8 mouse cellular contexts compared by ENCODE assay signal in genomic region chr9:102403086-102404021, GRCm38 (mm10). TPM values are rescaled to one million over a fixed set of nuclear protein-coding genes. Genes with fewer than 3 reads are reported as not detected.
A peak's percentile ranks its signal among the peaks of the same experiment; 100 is the strongest.
DNase-seq lines count a peak whose midpoint lies in the region; ATAC-seq and TF ChIP-seq lines count a peak whose summit lies in the region.

No protein-coding gene starts in this region.

- WGBS in spleen, adult 2 months = 25% methylated on average over 18 of the region's 18 CpGs
- WGBS in kidney, adult 2 months = 23% methylated on average over 18 of the region's 18 CpGs
- 26% methylated on average over 18 of the region's 18 CpGs for WGBS in midbrain, embryonic 16.5 days

- no peak overlapping the region for H3K4me3 ChIP-seq in spleen, adult 2 months (ENCODE audit: extremely low read depth, insufficient read depth, insufficient read length)
- H3K4me3 ChIP-seq in kidney, adult 2 months (ENCODE audit: insufficient read depth, low read depth, low read length) = no peak overlapping the region
- no peak overlapping the region for H3K4me3 ChIP-seq in midbrain, embryonic 16.5 days (ENCODE audit: low read depth, low read length)

- no peaks in the 10 kb centered on the region for H3K27me3 ChIP-seq in spleen, adult 2 months (ENCODE audit: control insufficient read depth, insufficient read depth, low read length)
- H3K27me3 ChIP-seq in kidney, adult 2 months (replicated peaks; ENCODE audit: control insufficient read depth, insufficient read depth, low read length) = no peaks in the 10 kb centered on the region
- H3K27me3 ChIP-seq in midbrain, embryonic 16.5 days (ENCODE audit: control insufficient read depth, insufficient read depth, low read depth, low read length) = no peaks in the 10 kb centered on the region

- TF ChIP-seq CTCF in spleen, adult 2 months (IDR thresholded peaks at IDR 0.05; ENCODE audit: extremely low read depth, insufficient read depth, insufficient read length, insufficient replicate concordance) = 0 out of 2 replicates have a peak, but pooled peaks have one; percentile 7
- TF ChIP-seq CTCF in kidney, adult 2 months (conservative IDR thresholded peaks at IDR 0.05; ENCODE audit: insufficient read depth, insufficient read length, low read depth, low read length) = peak; percentile 76

- H3K27ac ChIP-seq in spleen, adult 2 months (ENCODE audit: insufficient read depth, low read length) = no peak overlapping the region
- no peak overlapping the region for H3K27ac ChIP-seq in kidney, adult 2 months (ENCODE audit: insufficient read depth, low read depth, low read length)
- no peak overlapping the region for H3K27ac ChIP-seq in midbrain, embryonic 16.5 days (ENCODE audit: low read length)

- no peaks in the 10 kb centered on the region for H3K4me1 ChIP-seq in spleen, adult 2 months (ENCODE audit: control insufficient read depth, insufficient read depth, insufficient read length)
- peaks cover 3% of the 10 kb centered on the region; the same call in 1 of the 2 replicates for H3K4me1 ChIP-seq in kidney, adult 2 months (ENCODE audit: control insufficient read depth, insufficient read depth, low read length)
- no peaks in the 10 kb centered on the region for H3K4me1 ChIP-seq in midbrain, embryonic 16.5 days (ENCODE audit: control insufficient read depth, insufficient read depth, low read length)

- no peak for DNase-seq in spleen, adult 2 months (ENCODE audit: low read depth in 1 of 2, low spot score in 2 of 2)
- no peak for DNase-seq in spleen, adult 12 weeks (ENCODE audit: low spot score)
- DNase-seq in embryo, embryonic 11 days = peak; percentile 78
- DNase-seq in gastrocnemius, postnatal 25 days = peak; percentile 37
- DNase-seq in kidney, adult 2 months = peak; percentile 40
- DNase-seq in left cerebral cortex, postnatal 4 days = peak; percentile 71
- peak; percentile 25 for DNase-seq in thymus, postnatal 14 days

- ATAC-seq in midbrain, embryonic 16.5 days = 0 out of 2 replicates have a peak, but pooled peaks have one; percentile 60

- H3K4me2 ChIP-seq in midbrain, embryonic 16.5 days (ENCODE audit: low read length) = peak overlapping the region; percentile 23

- no peaks in the 10 kb centered on the region for H3K36me3 ChIP-seq in spleen, adult 2 months (ENCODE audit: control insufficient read depth, insufficient read depth, low read length)
- H3K36me3 ChIP-seq in kidney, adult 2 months (ENCODE audit: control insufficient read depth, insufficient read depth, low read length) = no peaks in the 10 kb centered on the region
- H3K36me3 ChIP-seq in midbrain, embryonic 16.5 days (ENCODE audit: control insufficient read depth, insufficient read depth, low read length) = no peaks in the 10 kb centered on the region

- no peak for TF ChIP-seq POLR2A in spleen, adult 2 months (IDR thresholded peaks at IDR 0.05; ENCODE audit: low read depth, low read length)
- no peak for TF ChIP-seq POLR2A in kidney, adult 2 months (IDR thresholded peaks at IDR 0.05; ENCODE audit: low read depth, low read length)

- no peak overlapping the region for H3K9ac ChIP-seq in midbrain, embryonic 16.5 days (ENCODE audit: low read depth, low read length)

- no peaks in the 10 kb centered on the region for H3K9me3 ChIP-seq in midbrain, embryonic 16.5 days (replicated peaks; ENCODE audit: control insufficient read depth, low read length, poor library complexity, severe bottlenecking)

- intact Hi-C loops in left cerebral cortex, postnatal 4 days (cut with DNase I) = no loop called here

RNA-seq across cellular contexts. Expression of gene Ephb1, which starts 48.9 kb away (rescaled TPM):
- 0.20 and 0.32 TPM in 2 replicates for polyA plus RNA-seq in spleen, adult 2 months (2012; rRNA removed)
- total RNA-seq in gastrocnemius, postnatal 25 days (2021) = 1 to 10 TPM in 1 of 2 experiments, under 1 TPM in 1; 0.87 to 1.3 TPM
- 2.2 and 2.7 TPM in 2 replicates for polyA plus RNA-seq in kidney, adult 2 months (2012; rRNA removed)
- total RNA-seq in left cerebral cortex, postnatal 4 days (2021) = 10 to 100 TPM; 47.3 to 50.4 TPM
- polyA plus RNA-seq in midbrain, embryonic 16.5 days (2015; fragmentation: Nextera tagmentation; extraction: Ambion mirVana) = 68.5 and 80.1 TPM in 2 replicates

Comparison
In these comparisons a context has a peak if more than half of its experiments do, and no peak if none do; other contexts are left out.
1. DNase-seq: peak in embryo, embryonic 11 days (single experiment), gastrocnemius, postnatal 25 days (single experiment), kidney, adult 2 months (single experiment), left cerebral cortex, postnatal 4 days (single experiment) and thymus, postnatal 14 days (single experiment); none in spleen, adult 2 months (0 of 2) and spleen, adult 12 weeks (single experiment).
2. RNA of gene Ephb1, which starts 48.9 kb away (polyA plus RNA-seq): 68.5 to 80.1 TPM in midbrain, embryonic 16.5 days; 2.2 to 2.7 TPM in kidney, adult 2 months and 0.20 to 0.32 TPM in spleen, adult 2 months; every median in the first group is over 10 times any median in the second.